Mouse (Mus musculus): Measurements from ENCODE around the gene Add2.

The Add2 gene

DNA sequence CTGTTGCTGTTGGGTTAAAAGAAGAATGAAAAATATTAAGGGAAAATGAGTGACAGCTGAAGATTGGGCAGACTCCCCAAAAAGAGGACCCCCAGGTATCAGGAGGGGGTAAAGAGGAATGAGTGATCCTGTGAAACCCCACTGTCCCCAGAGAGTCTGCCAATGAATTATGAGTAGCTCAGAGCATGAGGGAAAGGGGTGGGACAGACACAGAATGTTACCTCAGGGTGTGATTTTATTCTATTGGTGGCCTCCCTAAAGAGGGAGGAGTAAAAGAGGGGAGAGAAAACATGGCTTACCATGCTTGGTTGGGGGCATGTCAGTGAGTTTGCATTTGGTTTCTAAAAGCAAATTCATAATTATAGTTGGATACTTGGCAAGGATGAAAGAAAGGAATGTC lies 50.8 kb downstream of the Add2 start:
- no peak for DNase-seq (ENCODE audit: low spot score in 2 of 2)

DNA sequence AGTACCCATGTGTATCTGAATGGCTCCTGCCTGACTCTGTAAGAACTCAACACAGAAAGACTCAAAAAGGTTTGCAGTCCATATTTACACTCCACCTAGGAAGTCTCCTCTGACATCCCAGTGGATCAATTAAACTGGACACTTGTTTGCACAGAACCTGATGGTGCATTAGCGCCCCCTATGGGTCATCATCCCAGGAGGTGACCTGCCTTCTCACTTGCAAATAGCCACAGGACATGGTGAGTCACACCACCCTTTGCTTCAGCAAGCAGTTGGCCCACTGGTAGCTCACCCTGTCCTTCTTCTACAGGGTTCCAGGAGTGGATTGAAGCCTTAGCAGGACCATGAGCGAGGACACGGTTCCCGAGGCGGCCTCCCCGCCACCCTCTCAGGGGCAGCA lies 57.0 kb downstream of the Add2 start:
- peak; percentile 32 to 68 for DNase-seq (ENCODE audit: low spot score in 2 of 2)

DNA sequence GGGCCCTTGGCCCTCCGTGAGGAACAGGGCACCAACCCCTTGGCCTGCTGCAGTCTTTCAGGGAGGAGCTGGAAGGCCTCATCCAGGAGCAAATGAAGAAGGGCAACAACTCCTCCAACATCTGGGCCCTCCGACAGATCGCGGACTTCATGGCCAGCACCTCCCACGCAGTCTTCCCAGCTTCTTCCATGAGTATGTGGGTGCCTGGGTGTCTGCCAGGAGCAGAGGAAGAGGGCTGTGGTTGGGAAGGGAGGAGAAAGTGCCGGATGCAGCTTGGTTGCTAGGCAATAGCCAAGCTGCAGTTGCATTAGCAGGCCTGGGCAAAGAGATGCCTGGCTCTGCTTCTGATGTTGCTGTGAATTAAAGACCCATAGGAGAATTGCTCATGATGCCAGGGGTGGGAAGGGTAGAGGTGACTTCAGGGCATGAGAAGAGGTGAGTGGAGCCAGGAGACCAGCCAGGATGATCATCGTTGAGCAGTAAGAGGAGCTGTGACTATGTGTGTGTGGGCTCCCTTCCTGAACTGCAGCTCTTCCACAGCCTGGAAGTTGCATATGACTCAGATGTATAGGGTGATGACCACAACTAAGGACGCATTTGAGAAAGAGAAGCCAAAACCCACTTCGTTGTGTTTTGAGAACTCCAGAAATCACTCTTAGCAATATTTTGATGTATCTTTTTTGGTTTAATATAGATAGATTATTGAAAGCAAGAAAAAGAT lies 58.5 kb downstream of the Add2 start:
- DNase-seq (ENCODE audit: low spot score in 2 of 2) = peak in 1 of 2 experiments; percentile 56

DNA sequence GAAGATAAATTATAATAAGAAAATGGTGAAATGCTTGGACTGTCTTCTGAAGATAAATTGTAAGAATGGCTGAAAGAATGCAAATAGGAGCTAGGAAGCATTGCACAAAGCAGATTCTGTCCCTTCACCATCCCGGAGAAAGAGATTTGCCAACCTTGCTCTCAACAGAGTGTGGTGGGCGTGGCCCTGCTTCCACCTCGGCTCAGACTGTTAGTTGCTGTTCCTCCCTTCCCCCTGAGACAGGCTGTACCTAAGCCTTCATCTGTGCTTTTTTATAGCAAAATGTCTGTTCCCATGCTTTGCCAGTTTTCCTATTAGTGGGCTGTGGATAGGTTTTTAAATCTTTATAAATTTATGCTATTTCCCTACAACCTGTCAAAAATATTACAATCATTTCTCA lies 59.3 kb downstream of the Add2 start:
- DNase-seq (ENCODE audit: low spot score in 2 of 2) = no peak

DNA sequence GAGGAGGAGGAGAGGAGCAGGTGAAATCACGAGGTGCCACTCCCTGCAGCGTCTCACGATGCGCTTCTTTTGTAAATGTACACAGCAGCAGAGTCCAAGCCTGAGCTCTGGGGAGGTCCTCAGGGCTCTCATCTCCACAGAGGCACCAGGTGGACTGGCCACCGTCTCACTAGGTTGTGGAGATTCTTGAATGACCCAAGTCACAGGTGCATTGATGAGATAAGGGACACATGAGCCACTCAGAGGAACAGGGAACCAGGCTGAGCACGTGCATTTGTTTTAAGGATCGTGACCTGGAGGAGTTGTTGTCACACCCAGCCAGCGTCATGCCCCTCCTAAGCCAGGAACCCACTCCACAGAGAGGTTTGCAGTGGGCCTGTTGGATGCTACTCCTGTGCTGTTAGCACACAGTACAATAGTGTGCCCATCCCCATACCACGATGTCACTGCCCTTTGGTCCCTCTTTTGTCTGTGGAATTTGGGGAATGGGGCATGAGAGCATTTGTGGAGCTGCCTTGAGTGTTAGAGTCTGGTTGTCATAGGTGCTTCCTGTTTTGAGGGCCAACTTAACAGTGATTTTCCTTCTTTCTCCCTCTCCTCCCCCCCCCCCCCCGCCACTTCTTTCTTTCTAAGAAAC lies 65.8 kb downstream of the Add2 start:
- no peak for DNase-seq (ENCODE audit: low spot score in 2 of 2)

DNA sequence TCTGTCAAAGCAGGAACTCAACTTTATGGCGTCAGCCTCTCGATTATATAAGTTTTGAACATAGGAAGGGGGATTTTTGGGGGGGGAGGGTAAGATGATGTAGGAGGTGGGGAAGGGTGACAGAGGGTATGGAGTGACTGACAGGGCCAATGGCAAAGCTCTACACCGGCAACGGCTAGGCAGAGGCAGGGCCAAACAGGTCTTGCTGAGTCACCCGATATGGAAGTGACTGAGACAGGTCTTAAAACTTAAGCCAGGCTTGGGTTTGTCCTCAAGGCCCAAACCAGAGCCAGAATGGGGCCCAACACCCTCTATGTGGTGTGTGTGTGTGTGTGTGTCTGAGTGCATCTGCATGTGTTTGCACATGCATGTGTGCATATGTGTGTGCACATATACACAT lies 67.0 kb downstream of the Add2 start:
- DNase-seq (ENCODE audit: low spot score in 2 of 2) = no peak

DNA sequence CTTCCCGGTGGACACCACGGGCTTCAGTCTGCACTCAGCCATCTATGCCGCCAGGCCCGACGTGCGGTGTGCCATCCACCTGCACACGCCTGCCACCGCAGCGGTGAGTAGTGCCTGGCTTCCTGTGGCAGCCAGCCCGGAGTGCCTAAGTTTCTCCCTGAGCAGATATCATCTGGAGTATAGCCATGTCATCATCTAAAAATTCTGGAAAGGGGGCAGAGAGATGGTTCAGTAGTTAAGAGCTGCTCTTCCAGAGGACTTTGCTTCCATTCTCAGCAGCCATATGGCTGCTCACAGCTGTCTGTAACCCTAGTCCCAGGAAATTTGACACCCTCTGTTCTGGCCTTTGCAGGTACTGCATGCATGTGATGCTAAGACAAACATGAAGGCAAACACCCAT lies 68.3 kb downstream of the Add2 start:
- no peak for DNase-seq (ENCODE audit: low spot score in 2 of 2)

DNA sequence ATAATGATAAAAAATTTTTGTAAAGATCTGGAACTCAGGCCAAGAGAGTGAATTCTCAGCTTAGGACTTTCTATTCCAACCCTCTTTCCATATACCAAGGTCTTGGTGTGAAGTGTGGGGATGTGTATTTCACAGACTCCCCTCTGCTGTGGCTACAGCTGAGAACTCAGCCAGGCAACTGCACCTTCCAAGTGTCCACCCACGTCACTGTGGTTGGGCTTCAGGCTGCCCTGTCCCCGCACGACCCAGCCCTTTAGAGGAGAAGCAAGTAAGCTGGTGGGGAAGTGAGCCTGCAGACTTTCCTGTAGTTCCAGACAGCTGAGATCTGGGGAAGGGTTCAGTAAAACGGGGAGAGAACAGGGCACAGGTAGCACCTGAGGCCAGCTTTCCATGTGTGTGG lies 68.7 kb downstream of the Add2 start:
- no peak for DNase-seq (ENCODE audit: low spot score in 2 of 2)

DNA sequence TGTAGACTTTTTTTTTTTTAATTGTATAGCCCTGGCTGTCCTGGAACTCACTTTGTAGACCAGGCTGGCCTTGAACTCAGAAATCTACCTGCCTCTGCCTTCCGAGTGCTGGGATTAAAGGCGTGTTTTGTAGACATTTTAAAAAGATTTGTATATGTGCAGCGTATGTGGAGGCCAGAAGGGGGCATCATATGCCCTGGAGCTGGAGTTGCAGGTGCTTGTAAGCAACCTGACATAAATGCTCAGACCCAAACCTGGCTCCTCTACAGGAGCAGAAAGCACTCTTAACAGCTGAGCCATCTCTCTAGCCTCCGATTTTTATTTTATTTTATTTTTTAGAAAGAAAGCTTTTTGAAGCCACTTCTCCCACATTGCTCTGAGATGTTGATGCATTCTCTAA lies 70.5 kb downstream of the Add2 start:
- DNase-seq (ENCODE audit: low spot score in 2 of 2) = no peak

DNA sequence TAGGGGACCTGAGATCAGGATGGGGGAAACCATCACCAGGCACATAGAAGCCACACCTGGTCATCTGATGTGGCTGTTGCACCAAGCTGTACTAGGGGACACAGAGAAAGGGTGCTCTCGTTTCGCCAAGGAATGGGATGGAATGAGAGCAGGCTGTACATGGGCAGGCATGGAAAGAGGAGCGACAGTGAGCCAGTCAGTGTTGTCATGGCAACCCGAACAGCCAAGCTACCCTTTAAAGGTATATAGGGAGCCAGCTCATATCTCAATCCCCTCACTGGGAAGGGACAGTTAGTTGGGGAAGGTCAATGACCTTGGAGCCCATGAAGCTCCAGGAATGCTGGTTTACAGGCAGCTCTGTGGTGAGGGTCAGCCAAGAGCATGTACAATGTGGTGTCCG lies 73.0 kb downstream of the Add2 start:
- no peak for DNase-seq (ENCODE audit: low spot score in 2 of 2)

DNA sequence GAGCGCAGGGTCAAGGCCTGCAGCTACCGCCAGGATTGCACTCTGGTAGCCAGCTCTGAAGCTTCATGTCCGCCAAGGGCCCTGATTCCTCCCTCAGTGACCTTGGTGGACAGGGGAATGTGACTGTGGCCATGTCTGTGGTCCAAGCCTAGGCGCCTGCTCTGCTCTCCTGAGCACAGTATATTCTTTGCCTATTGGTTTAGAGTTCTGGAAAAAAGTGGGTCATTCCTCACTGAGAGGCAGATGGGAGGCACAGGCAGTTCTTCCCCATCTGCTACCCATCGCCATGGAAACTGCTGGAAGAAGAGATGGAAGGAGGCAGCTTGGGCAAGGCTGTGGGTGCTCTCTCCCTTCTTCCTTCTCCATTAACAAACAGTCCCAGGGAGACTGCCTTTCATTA lies 74.4 kb downstream of the Add2 start:
- DNase-seq (ENCODE audit: low spot score in 2 of 2) = no peak

DNA sequence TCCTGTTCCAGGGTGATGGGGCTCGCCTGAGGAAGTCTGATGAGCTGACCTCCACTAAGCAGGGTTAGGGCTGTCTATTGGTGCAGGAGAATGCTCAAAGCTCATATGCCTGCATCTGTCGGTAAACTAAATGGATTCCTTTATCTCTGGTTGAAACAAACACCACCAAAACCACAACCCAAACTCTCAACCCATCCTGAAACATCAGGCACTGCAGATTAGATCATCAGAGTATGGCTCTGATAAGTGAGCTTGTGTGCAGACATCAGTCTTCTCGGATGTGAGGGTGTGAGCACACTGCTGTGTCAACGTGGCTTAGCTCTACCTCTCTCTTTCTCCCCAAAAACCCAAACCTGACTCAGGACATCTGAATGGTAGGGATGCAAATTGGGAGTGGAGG lies 75.1 kb downstream of the Add2 start:
- DNase-seq (ENCODE audit: low spot score in 2 of 2) = no peak

DNA sequence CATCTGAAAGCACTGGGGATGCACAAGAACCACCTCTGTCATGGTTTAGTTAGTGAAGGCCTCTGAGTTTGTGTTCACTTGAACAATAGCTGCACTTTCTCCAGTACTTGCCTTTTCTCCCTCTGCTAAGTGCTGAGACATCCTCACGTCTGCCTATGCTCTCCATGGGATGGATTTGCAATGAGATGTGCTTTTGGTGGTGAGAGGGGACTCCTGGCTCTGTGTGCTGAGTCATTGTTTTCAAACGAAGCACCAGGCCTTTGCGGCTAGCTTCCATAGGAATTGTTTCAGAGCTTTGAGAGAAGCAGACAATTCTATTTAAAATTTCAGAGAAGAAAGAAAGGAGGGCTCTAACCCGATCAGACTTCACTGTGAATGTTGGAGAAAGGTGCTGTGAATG lies 76.2 kb downstream of the Add2 start:
- DNase-seq (ENCODE audit: low spot score in 2 of 2) = no peak

DNA sequence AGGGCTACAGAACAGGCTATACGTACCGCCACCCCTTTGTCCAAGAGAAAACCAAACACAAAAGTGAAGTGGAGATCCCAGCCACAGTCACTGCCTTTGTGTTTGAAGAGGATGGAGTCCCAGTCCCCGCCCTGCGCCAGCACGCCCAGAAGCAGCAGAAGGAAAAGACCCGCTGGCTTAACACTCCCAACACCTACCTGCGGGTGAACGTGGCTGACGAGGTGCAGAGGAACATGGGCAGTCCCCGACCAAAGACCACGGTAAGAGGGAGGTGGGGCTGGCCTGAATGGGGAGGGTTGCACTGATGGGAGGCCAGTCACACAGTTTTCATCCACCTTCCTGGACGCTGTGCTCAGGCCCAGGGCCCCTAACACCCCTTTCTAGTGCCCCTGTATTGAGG lies 77.6 kb downstream of the Add2 start:
- no peak for DNase-seq (ENCODE audit: low spot score in 2 of 2)

DNA sequence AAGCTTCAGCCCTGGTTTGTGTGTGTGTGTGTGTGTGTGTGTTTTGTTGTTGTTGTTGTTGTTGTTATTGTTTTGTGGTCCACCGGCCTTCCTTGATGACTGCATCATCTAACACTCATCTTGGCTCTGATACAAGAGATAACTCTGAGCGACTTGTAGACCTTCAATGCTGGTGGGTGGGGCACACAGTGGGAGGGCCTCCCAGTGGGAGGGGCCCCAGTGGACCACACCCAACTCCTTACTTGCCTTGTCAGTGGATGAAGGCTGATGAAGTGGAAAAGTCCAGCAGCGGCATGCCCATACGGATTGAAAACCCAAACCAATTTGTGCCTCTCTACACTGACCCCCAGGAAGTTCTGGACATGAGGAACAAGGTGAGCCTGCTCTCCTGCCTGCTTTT lies 78.6 kb downstream of the Add2 start:
- no peak for DNase-seq (ENCODE audit: low spot score in 2 of 2)

DNA sequence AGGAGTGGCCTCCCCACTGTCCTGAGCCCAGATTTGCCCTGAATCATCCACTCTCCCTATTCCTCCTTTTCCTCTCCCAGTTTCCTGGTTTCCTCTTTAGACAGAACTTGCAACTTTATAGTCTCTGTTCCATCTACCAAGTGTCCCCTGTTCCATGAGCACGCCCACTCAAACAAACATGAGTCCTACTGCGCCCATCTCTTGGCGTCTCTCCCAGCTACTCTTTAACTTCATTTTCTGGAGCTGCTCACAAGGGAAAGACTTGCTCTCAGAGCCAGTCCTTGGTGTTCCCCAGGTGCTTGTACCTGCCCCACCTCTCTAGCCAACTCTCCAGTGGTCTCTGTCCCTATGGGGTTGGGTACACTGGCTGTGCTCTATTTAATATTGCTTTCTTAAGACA lies 87.4 kb downstream of the Add2 start:
- DNase-seq (ENCODE audit: low spot score in 2 of 2) = no peak

DNA sequence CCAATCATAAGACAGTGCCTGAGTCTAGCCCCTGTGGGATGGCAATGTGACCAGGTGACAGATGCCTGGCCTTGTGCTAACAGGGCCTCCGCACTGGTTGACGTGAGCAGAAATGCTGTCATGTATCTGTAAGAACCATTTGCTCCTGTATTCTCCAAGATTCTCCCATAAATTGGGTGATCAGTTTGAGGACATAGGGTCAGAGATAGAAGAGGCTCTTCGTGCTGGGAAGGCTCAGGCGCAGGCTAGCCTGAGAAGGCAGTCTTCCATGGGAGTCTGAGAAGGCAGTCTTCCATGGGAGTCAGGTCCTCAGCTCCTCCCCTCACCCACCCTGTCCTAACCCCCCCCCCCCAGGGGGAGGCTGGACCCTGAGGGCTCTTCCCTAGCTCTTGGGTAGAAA lies 94.6 kb downstream of the Add2 start:
- DNase-seq (ENCODE audit: low spot score in 2 of 2) = no peak

DNA sequence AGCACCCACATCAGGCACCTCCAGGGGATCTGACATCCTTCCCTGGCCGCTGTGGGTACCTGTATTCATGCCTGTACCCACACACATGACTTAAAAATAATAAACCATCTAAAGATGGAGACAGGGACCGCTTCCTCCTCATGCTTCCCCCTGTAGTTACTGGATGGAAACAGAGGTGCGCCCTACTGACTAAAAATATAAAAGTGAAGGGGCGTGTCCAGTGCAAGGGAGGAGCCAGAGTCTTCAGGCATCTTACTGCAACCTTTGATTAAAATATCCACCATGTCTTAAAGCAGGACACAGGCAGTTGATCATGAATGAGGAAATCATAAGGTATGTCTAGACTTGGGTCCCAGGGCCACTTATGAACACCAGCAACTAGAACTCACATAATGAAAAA lies 97.3 kb downstream of the Add2 start:
- no peak for DNase-seq (ENCODE audit: low spot score in 2 of 2)

DNA sequence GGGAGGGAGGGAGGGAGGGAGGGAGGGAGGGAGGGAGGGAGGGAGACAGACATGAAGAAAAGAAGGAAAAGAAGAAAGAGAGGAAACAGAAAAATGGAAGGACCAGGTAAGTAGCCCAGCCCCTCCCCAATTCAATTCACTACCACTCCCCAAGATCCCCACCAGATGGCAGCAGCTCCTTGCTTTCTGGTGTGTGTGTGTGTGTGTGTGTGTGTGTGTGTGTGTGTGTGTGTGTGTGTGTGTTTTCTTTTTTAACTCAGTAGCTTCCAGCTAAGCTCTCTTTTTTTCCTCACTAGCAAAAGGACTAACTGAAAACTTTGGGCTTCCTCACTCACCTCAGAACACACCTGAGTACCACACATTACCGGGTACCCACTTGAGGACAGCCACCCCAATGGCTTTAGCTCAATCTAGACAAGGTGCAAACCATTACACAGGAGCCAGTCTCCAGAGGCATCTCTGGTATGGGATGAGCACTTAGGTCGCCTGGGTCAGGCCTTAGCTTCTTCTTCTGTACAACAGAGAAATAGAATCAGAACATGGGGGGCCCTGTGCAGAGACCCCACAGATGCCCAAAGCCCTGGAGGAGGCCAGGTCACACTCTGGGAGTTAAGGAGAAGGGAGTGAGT lies 98.6 kb downstream of the Add2 start:
- DNase-seq (ENCODE audit: low spot score in 2 of 2) = peak in 1 of 2 experiments; percentile 37

DNA sequence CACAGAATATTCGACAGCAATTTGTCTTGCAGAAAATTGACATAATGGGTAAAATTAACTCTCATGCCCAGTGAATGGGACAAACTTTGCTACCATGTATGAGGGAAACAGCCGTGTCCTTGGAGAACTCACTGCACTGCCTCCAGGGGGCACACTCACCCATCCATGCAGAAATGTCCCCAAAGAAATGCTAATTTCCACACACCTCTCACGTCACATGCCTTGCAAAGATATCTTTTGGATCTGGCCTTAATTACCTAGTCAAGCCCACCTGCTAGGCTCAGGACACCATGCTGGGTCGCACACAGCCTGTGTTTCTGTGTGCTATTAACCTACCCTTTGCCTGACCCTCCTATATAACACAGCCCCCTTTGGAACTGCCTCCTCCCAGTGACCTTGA lies 100.0 kb downstream of the Add2 start:
- no peak for DNase-seq (ENCODE audit: low spot score in 2 of 2)

DNA sequence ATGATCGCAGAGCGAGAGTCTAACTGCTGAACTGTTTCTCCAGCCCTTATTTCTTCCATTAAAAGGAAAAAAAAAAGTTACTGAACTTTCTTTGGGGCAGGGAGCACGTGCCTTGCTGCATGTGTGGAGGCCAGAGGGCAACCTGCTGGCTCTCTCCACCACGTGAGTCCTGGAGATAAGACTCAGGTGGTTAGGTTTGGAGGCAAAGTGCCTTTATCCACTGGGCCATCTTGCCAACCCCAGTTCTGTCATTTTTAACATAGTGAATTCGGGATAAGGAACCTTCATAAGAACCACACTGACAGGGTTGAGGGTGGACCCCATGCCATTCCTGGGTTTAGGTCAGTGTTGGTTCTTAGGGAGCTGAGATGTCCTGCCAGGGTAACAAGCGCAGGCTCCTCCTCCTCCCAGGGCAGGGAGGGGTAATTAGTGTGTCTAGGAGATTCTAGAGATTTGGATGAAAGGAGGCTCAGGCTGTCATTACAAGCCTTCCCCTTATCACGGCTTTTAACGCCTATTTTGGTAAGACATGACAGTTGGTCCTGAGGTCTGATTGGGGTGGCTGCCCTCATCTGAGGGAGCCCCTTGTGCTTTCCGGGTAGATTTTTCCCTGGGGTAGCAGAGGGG lies 101.5 kb downstream of the Add2 start:
- no peak for DNase-seq (ENCODE audit: low spot score in 2 of 2)

DNA sequence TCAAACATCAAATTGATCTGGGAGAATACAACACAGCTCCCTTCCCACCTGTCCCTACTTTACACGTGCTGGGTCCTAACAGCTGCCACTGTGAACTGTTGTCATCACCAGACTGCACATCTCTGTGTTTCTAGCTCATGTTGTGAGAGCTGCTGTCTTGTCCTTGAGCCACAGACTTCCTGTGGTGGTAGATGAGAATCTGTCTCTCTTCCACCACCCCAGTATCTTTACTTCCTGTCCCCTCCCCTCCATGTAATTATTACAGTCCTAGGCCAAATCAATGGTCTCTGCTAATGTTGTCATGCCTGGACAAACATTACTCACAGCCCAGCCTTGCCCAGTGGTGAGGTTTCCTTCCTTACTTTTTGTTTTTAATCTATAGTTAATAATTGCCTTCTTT lies 105.4 kb downstream of the Add2 start:
- DNase-seq (ENCODE audit: low spot score in 2 of 2) = no peak

DNA sequence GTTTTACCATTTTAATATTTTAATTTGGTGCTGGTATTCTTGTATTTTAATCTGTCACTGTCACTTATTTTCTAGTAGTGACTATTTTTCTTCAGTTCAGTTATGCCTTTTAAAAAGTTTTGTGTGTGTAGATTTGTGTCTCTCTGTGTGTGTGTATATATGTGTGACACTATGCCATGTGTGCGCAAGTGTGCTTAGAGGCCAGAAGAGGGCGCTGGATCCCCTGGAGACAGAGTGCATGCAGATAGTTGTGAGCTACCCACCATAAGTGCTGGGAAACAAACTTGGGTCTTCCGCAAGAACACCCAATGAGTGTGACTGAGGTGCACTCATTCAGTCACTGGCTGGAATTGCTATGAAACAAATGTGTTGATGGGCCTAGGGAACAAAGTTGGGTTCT lies 107.7 kb downstream of the Add2 start:
- DNase-seq (ENCODE audit: low spot score in 2 of 2) = no peak
